Mouse (Mus musculus) frontal cortex, adult 2 months (tissue): ENCODE measurements around the gene Cyp2c54. TPM values are rescaled to one million over a fixed set of nuclear protein-coding genes. Genes with fewer than 3 reads are reported as not detected.
"Not testable (repeated sequence)": the region's sequence is repeated elsewhere in the genome, so short reads cannot be mapped to it uniquely, and the experiment has no call there.

Experiments used
- DNase-seq, 2 experiments: peaks; one replicate each; pipeline ENCODE4 v3.0.0; 2022; ENCODE audit warnings: low spot score in 1 of 2; ENCODE audit errors: extremely low spot score in 1 of 2
- polyA plus RNA-seq: library from polyadenylated mRNA; depleted of rRNA; stranded (reverse); fragments of >200 nt; gene quantifications from 2 replicates; pipeline ENCODE4 v1.2.3, GENCODE M21; 2012; rRNA removed

Gene Cyp2c54
- polyA plus RNA-seq: not detected in 2 replicates

DNA sequence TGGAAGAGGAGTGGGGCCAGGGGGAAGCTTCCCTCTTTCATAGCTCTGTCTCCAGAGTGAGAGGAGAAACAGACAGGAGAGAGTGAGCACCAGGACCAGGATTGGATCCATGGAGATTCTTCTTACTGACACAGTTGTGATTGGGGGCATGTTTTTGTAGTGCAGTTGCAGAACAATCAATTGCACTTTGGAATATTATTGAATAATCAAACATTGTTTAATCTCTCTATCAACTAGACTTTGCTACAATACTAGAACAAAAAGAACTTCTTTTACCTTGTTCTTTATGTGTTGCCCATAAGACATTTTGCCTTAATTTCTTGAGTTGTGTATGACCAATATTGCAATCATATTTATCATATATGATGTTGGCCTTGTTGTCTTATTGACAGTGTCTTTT lies at the start of gene Cyp2c54:
Gene Cyp2c54, minus strand, starts transcription at position 127 of the 400 bp plus-strand sequence.
- no peak for DNase-seq

DNA sequence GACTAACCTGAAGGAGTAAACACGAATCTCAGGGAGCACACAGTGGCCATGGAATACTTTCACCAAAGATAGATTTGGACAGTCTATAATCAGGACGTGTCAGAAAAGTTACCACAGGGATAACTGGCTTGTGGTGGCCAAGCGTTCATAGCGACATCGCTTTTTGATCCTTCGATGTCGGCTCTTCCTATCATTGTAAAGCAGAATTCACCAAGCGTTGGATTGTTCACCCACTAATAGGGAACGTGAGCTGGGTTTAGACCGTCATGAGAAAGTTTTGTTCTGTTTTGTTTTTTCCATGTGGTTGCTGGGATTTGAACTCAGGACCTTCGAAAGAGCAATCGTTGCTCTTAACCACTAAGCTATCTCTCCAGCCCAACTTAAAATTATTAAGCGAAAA lies 46.0 kb upstream of the Cyp2c54 start:
- not testable (repeated sequence) for DNase-seq

DNA sequence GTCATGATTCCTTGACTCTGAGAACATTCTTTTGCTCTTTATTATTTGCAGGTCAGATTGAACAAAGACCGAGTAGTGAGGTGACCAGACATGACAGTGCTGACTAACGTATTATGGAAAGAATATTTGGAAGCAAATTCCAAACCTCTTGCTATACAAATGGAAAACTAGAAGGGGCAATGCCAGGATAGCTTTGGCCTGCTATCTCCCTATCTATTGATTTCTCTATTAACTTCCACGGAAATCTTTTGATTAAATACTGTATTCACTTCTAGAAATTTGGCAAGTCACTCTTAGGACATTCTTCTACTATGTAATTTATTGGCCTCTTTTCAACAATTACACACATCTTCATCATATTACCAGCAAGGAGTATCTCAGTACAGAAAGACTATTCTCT lies 17.5 kb upstream of the Cyp2c54 start:
- no peak for DNase-seq

DNA sequence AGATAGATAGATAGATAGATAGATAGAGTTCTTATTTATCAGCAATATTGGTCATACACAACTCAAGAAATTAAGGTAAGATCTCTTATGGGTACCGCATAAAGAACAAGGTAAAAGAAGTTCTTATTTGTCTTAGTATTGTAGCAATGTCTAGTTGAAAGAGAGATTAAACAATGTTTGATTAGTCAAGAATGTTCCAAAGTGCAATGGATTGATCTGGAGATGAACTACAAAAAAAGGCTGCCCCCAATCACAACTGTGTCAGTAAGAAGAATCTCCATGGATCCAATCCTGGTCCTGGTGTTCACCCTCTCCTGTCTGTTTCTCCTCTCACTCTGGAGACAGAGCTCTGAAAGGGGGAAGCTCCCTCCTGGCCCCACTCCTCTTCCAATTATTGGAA lies 15.8 kb upstream of the Cyp2c54 start, which contains the start of gene Cyp2c50:
Gene Cyp2c50, plus strand, starts transcription at position 268 of the 400 bp plus-strand sequence.
- DNase-seq: not testable (repeated sequence)

DNA sequence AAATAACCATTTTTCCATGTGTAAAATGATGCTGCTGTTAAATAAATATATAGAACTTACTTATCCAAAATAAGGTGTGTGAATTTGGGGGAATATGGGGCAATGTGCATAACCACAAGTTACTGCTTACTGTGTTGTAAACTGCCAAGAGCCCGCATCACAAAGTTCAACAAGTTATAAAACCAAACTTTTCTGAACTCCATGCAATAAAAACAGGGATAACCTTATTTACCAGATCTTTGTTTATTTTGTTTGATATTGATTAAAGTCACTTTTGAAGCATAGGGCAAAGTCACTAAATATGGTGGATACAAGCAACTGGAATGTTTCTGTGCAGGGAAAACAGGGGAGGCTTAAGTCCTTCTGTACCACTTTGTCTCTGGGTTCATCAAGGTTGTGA lies 14.8 kb upstream of the Cyp2c54 start:
- no peak for DNase-seq

DNA sequence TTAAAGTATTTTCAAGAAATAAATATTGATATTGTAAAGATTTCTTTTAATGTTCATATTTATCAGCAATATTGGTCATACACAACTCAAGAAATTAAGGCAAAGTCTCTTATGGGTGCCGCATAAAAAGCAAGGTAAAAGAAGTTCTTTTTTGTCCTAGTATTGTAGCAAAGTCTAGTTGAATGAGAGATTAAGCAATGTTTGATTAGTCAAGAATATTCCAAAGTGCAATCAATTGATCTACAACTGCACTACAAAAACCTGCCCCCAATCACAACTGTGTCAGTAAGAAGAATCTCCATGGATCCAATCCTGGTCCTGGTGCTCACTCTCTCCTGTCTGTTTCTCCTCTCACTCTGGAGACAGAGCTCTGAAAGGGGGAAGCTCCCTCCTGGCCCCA lies 81.5 kb downstream of the Cyp2c54 start, which contains the start of gene Cyp2c37:
Gene Cyp2c37, plus strand, starts transcription at position 285 of the 400 bp plus-strand sequence.
- not testable (repeated sequence) for DNase-seq

DNA sequence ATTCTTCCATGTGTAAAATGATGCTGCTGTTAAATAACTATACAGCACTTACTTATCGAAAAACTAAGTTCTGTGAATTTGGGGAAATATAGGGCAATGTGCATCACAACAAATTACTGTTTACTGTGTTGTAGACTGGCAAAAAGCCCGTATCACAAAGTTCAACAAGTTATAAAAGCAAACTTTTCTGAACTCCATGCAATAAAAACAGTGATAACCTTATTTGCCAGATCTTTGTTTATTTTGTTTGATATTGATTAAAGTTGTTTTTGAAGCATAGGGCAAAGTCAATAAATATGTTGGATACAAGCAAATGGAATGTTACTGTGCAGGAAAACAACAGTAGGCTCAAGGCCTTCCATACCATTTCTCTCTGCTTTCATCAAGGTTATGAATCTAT lies 84.2 kb downstream of the Cyp2c54 start:
- no peak for DNase-seq

Other genes starting within 250 kb of the Cyp2c54 start
- gene Cyp2c69, start 187.0 kb downstream of the Cyp2c54 start, polyA plus RNA-seq: not detected in 2 replicates
- gene Cyp2c37, start 81.4 kb downstream of the Cyp2c54 start, polyA plus RNA-seq: not detected in 2 replicates
- not detected in 2 replicates for gene Cyp2c50, start 15.9 kb upstream of the Cyp2c54 start, polyA plus RNA-seq
- not detected in 2 replicates for gene Cyp2c70, start 113.5 kb upstream of the Cyp2c54 start, polyA plus RNA-seq
- gene Pdlim1, start 198.0 kb upstream of the Cyp2c54 start, polyA plus RNA-seq: 11.1 and 11.3 TPM in 2 replicates